Mouse (Mus musculus): ENCODE measurements around the gene Upb1.
A peak's percentile ranks its signal among the peaks of the same experiment; 100 is the strongest.
"Not testable (repeated sequence)": the region's sequence is repeated elsewhere in the genome, so short reads cannot be mapped to it uniquely, and the experiment has no call there.

Gene Upb1

GRCm38 (mm10) chr10:75400958-75401357, at the start of gene Upb1:
Gene Upb1 (plus strand): TSS chr10:75401115.
- DNase-seq (ENCODE audit: low spot score in 2 of 2), result no peak

DNA sequence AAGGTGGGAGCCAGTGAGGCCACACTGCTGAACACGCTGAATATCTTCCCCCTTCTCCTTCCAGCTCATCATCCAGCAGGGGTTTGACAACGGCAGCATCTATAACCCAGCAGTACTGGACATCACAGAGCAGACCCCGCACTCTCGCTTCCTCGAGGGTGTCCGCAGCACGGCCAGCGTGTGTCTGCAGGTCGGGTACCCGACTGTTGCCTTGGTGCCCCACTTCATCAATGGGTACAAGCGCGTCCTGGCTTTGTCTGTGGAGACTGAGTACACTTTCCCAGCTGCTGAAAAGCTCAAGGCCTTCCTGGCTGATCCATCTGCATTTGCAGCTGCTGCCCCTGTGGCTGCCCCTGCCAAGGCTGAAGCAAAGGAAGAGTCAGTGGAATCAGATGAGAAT, 48.4 kb upstream of the Upb1 start:
- no peak for DNase-seq (ENCODE audit: low spot score in 2 of 2)

- not testable (repeated sequence) for DNase-seq (ENCODE audit: low spot score in 2 of 2)
Observed at GRCm38 (mm10) chr10:75353838-75354241, 47.1 kb upstream of the Upb1 start.

- no peak for DNase-seq (ENCODE audit: low spot score in 2 of 2)
Observed at GRCm38 (mm10) chr10:75355341-75355740, 45.6 kb upstream of the Upb1 start.

- not testable (repeated sequence) for DNase-seq (ENCODE audit: low spot score in 2 of 2)
Observed at GRCm38 (mm10) chr10:75364214-75364690, 36.7 kb upstream of the Upb1 start.

- DNase-seq (ENCODE audit: low spot score in 2 of 2), result no peak
Observed at GRCm38 (mm10) chr10:75364796-75365195, 36.1 kb upstream of the Upb1 start.

GRCm38 (mm10) chr10:75365231-75365633, 35.7 kb upstream of the Upb1 start:
- no peak for DNase-seq (ENCODE audit: low spot score in 2 of 2)

GRCm38 (mm10) chr10:75373655-75374351, 27.1 kb upstream of the Upb1 start:
- DNase-seq (ENCODE audit: low spot score in 2 of 2), result peak; percentile 12 to 31

DNA sequence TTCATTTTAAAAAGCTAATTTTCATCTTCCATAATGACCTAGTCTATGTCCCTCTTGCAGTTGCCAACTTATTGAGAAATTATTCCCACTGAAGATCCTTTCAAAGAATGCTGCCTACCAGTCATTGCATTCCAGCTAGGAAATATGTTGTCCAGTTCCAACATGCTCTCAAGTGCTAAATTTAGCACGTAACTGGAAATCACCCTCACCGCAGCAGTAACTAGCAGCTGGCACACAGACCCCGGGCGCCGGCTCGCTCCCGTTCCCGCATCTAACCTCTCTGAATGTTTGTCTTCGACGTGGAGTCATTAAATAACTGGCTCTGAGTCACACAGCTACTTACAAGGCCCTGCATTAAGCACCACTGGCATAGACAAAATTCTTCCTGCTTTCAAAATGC, 22.2 kb upstream of the Upb1 start:
- no peak for DNase-seq (ENCODE audit: low spot score in 2 of 2)

DNA sequence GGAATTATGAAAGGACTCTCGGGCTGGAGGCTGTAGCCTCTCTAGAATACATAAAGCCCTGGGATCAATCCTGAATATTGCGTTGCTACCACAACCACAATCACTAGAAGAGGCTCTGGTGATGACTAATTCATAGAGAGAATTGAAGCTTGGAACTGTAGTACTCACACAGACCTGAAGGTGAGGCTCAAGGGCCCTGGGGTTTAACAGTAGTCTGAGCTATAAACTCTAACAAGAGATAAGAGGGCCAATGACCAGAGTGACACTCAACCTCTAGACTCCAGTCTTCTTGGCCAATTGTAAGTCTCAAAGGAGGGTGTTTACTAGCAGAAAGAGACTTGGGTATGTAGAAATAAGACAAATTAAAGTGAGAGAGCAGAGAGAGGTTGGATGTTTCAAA, 10.8 kb upstream of the Upb1 start:
- no peak for DNase-seq (ENCODE audit: low spot score in 2 of 2)

- no peak for DNase-seq (ENCODE audit: low spot score in 2 of 2)
Observed at GRCm38 (mm10) chr10:75390832-75391231, 10.1 kb upstream of the Upb1 start.

DNA sequence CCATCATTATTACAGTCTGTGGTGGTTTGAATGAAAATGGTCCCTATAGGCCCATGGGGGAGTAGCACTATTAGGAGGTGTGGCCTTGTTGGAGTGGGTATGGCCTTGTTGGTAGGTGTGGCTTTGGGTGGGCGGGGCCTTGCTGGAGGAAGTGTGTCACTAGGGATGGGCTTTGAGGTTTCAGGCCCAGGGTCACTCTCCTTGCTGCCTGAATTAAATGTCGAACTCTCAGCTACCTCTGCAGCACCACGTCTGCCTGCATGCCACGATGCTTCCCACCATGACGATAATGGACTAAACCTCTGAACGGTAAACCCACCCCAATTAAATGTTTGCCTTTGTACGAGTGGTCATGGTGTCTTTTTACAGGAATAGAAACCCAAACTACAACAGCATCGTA, 6.1 kb upstream of the Upb1 start:
- DNase-seq (ENCODE audit: low spot score in 2 of 2), result no peak

DNA sequence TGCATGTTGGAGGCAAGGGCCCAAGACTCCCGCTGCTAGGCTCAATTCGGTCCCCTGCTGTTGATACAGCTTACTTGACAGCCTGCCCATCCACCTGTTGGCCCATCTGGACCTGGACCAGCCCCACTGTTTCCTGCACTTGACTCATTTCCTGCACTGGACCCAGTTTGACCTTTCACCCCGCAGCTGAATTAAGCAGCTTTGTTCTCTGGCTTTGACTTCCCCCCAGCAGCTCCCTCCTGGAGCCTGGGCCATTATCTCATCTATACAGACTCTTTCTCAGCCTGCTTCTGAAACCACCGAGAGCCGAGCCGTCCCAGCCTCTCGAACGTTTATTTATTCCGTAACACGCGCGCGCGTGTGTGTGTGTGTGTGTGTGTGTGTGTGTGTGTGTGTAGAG, 3.9 kb upstream of the Upb1 start:
- DNase-seq (ENCODE audit: low spot score in 2 of 2), result peak in 1 of 2 experiments; percentile 31

DNA sequence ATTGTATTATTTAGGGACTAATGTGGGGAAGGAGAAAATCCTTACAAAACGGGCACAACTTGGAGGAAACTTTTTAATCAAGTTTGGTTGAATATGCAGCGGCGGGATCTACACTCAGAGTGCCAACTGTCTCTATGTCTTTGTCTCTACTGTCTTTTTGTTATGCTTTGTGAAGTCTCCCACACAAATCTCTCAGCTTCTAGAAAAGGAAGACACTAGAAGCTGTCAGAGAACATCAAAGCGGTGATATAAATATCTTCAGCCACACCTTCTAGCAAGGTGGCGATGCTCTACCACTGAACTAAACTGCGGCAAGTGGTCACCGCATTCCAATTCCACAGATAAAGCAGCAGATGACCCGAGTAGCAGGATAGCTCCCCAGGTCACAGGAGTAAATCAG, 5.0 kb downstream of the Upb1 start:
- DNase-seq (ENCODE audit: low spot score in 2 of 2), result no peak

GRCm38 (mm10) chr10:75406755-75407154, 5.8 kb downstream of the Upb1 start:
- peak in 1 of 2 experiments; percentile 40 for DNase-seq (ENCODE audit: low spot score in 2 of 2)

DNA sequence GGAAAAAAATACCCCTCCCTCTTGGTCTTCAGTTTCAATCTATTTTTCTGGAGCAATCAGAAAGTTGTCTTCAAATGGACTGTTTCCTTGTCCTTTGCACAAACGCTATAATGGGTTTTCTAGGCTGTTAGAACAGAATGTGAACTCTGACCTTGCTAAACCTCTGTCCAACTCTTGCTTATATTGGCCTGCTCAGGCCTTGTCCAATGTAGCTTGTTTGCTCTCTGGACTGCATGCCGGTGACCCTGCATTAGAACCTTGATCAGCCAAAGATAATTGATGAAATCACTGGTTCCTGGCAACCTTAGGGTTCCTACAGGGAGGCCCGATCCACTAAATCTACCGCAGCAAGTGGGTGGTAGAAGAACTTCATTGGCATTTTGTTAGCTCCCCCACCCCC, 6.8 kb downstream of the Upb1 start:
- DNase-seq (ENCODE audit: low spot score in 2 of 2), result no peak

DNA sequence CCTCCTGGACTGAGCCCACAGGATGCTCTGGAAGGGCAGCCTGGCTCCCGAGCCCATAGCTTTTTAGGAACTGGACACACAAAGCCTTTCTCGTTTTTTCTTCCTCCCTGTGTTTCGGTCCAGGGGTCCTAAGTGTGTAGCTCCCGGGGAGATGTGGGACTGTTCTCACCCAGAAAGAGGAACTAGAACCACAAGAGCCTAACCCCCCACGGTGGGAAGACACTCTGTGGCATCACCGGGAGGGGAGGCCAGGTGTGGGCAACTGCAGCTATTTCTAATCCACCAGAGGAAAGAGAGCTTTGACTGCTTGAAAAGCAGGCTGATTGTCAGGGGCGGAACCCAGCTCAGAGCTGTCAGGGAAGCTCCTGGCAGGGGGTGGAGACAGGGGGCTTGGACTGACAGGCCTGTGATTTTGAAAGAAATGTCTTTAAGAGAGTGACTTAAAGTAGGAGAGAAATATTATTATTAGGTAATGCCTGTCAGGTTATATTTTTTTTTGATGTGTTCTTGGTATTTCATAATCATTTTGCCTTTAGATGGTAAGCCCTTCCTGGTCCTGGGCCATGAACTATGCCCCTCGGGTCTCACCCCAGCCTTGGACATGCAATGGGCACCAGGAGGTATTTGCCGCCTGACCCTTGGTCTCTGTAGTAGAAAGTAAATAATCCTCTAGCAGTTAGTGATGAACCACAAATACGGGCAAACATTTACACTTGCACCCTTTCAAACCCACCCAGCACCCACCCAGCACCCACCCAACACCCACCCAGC, 10.6 kb downstream of the Upb1 start:
- DNase-seq (ENCODE audit: low spot score in 2 of 2), result not testable (repeated sequence)

DNA sequence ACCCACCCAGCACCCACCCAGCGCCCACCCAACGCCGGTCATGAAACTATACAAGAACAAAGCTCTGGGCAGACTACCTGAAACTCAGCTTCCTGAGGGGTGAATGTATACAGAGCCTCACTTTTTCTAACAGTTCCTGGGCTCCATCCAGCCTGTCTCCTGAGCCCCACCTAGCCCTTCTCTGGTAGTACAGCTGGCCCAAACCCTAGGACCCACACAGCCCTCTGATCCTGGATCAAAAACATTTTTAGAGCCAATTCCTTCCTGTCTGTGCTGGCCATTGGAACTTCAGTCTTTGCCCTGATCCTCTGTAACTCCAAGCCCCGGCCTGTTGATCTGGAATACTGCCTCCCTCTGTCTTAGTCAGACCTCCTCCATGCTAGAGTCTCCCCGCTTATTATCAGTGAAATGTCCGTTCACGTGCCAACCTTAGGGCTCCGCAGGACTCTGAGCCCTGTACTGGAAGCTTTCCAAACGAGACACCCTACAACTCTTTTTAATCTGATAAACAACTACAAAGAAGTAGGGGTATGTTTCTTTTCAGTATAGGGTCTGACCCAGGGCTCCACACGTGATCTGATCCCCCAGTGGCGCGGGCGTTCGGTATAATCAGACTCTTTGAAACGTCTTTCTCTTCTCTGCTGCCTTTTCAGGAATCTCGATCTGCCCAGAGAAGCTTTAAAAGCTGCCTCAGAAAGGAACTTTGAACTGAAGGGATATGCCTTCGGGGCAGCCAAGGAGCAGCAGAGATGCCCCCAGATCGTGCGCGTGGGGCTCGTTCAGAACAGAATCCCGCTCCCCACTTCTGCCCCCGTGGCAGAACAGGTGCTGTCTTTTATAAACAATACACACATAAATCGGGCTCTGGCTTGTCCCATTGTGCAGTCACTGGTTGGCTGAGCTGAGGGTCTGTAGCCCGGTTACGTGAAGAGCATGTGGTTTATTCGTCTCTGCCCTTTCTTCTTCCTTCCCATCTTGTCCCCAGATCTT, 11.5 kb downstream of the Upb1 start:
- DNase-seq (ENCODE audit: low spot score in 2 of 2), result no peak

DNA sequence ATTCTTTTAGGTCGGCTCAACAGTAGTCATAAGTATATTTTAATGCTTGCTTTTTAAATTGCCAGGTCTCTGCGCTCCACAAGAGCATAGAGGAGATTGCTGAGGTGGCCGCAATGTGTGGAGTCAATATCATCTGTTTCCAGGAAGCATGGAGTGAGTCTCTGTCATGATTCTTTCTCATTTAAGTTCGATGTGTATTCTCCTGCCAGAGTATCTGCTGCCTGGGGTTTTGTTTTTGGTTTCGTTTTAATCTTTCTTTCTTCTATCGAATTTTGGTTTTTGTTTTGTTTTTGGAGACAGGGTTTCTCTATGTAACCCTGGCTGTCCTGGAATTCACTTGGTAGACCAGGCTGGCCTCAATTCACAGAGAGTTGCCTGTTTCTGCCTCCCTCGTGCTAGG, 14.0 kb downstream of the Upb1 start:
- no peak for DNase-seq (ENCODE audit: low spot score in 2 of 2)

GRCm38 (mm10) chr10:75417363-75418042, 16.6 kb downstream of the Upb1 start:
- DNase-seq (ENCODE audit: low spot score in 2 of 2), result no peak

DNA sequence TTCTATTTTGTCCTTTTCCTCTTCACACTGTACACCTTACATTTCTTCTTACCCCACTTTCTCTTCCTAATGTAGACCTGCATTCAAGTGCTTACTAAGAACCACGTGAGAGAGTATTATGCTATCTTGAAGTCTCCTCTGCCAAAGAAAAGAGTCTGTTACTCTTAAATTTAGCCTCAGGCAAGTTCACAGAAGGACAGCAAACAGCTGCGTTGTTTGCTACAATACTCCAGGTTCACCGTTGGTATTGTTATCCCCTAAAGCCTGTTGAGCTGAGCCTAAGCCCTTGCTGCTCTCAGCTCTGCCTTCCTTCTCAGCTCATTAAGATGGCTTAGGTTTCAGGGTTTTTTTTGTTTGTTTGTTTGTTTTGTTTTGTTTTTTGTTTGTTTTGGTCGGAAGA, 17.8 kb downstream of the Upb1 start:
- no peak for DNase-seq (ENCODE audit: low spot score in 2 of 2)

Measured in urinary bladder, postnatal 36 days (tissue).